Mouse (Mus musculus) CH12.LX (cell line): Measurements from ENCODE around the gene Coq10b. TPM values are rescaled to one million over a fixed set of nuclear protein-coding genes. Genes with fewer than 3 reads are reported as not detected.
A peak's percentile ranks its signal among the peaks of the same experiment; 100 is the strongest.

Source experiments
- DNase-seq: peaks from one replicate; pipeline ENCODE4 v3.0.0-alpha.2; 2013; ENCODE audit errors: extremely low read depth
- H3K27ac ChIP-seq: 2 replicates; pipeline ENCODE4 v1.5.1; 2012; ENCODE audit warnings: low read depth, mild to moderate bottlenecking, control low read depth, moderate library complexity; ENCODE audit not compliant: insufficient read depth
- H3K27me3 ChIP-seq: replicated peaks from 2 replicates; pipeline ENCODE3; 2012; ENCODE audit warnings: inconsistent platforms
- H3K36me3 ChIP-seq, 2 experiments: replicated peaks in 1 of 2; 2 replicates each; pipeline versions ENCODE3 to v1.6.1; 2012; ENCODE audit warnings: inconsistent platforms in 1 of 2, low read length in 1 of 2, mild to moderate bottlenecking in 1 of 2, mixed read lengths in 1 of 2, moderate library complexity in 1 of 2; ENCODE audit not compliant: control insufficient read depth in 1 of 2, insufficient read depth in 1 of 2
- H3K4me1 ChIP-seq, 2 experiments: 2 replicates each; pipeline ENCODE4 v1.6.1; 2012; ENCODE audit warnings: inconsistent platforms in 1 of 2, moderate library complexity in 1 of 2; ENCODE audit not compliant: insufficient read depth in 2 of 2, control insufficient read depth in 1 of 2
- H3K4me2 ChIP-seq: 2 replicates; pipeline ENCODE4 v1.6.1; 2012; ENCODE audit warnings: low read depth, mild to moderate bottlenecking, control low read depth; ENCODE audit not compliant: poor library complexity, insufficient read depth, severe bottlenecking
- H3K4me3 ChIP-seq, 3 experiments: fragments of 150-350 bp in 1 of 3; sonication (generic) in 1 of 3; replicated peaks in 1 of 3; 2 replicates each; pipeline versions ENCODE3 to v1.5.1; 2011 to 2012; ENCODE audit warnings: low read depth in 2 of 3, low read length in 2 of 3, mild to moderate bottlenecking in 2 of 3, moderate library complexity in 2 of 3, control low read depth in 1 of 3, improper control_type of control experiment in 1 of 3, inconsistent platforms in 1 of 3, mixed read lengths in 1 of 3; ENCODE audit not compliant: poor library complexity in 1 of 3
- H3K79me2 ChIP-seq: replicated peaks from 2 replicates; pipeline ENCODE4 v1.6.1; 2012; ENCODE audit warnings: mild to moderate bottlenecking, moderate library complexity; ENCODE audit not compliant: control insufficient read depth, poor library complexity, insufficient read depth, severe bottlenecking; ENCODE audit errors: extremely low read depth
- H3K9ac ChIP-seq: 2 replicates; pipeline ENCODE4 v1.6.1; 2012; ENCODE audit warnings: low read depth, mild to moderate bottlenecking, control low read depth, moderate library complexity; ENCODE audit not compliant: insufficient read depth
- H3K9me3 ChIP-seq: replicated peaks from 2 replicates; pipeline ENCODE3; 2012; ENCODE audit warnings: low read length, inconsistent platforms, mixed read lengths
- E2F4 ChIP-seq: IDR thresholded peaks from 2 replicates; pipeline ENCODE4 v1.6.1; 2011; ENCODE audit warnings: low read depth, low read length, improper control_type of control experiment; ENCODE audit not compliant: insufficient replicate concordance
- EP300 ChIP-seq: IDR thresholded peaks from 2 replicates; pipeline ENCODE4 v1.6.1; 2011; ENCODE audit warnings: low read length, improper control_type of control experiment
- GABPA ChIP-seq: IDR thresholded peaks from 2 replicates; pipeline ENCODE4 v1.6.1; 2012; ENCODE audit warnings: low read depth, low read length, improper control_type of control experiment, inconsistent platforms; ENCODE audit not compliant: insufficient replicate concordance
- HCFC1 ChIP-seq: IDR thresholded peaks from 2 replicates; pipeline ENCODE4 v1.6.1; 2012; ENCODE audit warnings: low read depth, mild to moderate bottlenecking, inconsistent platforms, low read length, improper control_type of control experiment
- JUN ChIP-seq: IDR thresholded peaks from 2 replicates; pipeline ENCODE4 v1.6.1; 2011; ENCODE audit warnings: low read depth, mild to moderate bottlenecking, low read length, improper control_type of control experiment, moderate library complexity; ENCODE audit not compliant: insufficient read depth
- JUND ChIP-seq: conservative IDR thresholded peaks from 2 replicates; pipeline ENCODE4 v1.6.1; 2011; ENCODE audit warnings: low read depth, low read length, improper control_type of control experiment
- MEF2A ChIP-seq: IDR thresholded peaks from 2 replicates; pipeline ENCODE4 v1.6.1; 2014; ENCODE audit warnings: low read depth, mild to moderate bottlenecking, inconsistent platforms, low read length, improper control_type of control experiment, borderline replicate concordance
- MXI1 ChIP-seq: IDR thresholded peaks from 2 replicates; pipeline ENCODE4 v1.6.1; 2011; ENCODE audit warnings: mild to moderate bottlenecking, low read depth, low read length, improper control_type of control experiment
- NRF1 ChIP-seq: IDR thresholded peaks from 2 replicates; pipeline ENCODE4 v1.6.1; 2014; ENCODE audit warnings: low read depth, mild to moderate bottlenecking, inconsistent platforms, low read length, improper control_type of control experiment, moderate library complexity
- POLR2AphosphoS2 ChIP-seq: IDR thresholded peaks from 2 replicates; pipeline ENCODE4 v1.6.1; 2011; ENCODE audit warnings: low read depth, low read length, improper control_type of control experiment
- RAD21 ChIP-seq: IDR thresholded peaks from 2 replicates; pipeline ENCODE4 v1.6.1; 2011; ENCODE audit warnings: low read depth, mild to moderate bottlenecking, low read length, improper control_type of control experiment, moderate library complexity
- RCOR1 ChIP-seq: conservative IDR thresholded peaks from 2 replicates; pipeline ENCODE4 v1.6.1; 2012; ENCODE audit warnings: low read depth, mild to moderate bottlenecking, inconsistent platforms, low read length, improper control_type of control experiment
- SMC3 ChIP-seq: IDR thresholded peaks from 2 replicates; pipeline ENCODE4 v1.6.1; 2011; ENCODE audit warnings: low read depth, low read length, improper control_type of control experiment
- TCF12 ChIP-seq: IDR thresholded peaks from 2 replicates; pipeline ENCODE4 v1.6.1; 2014; ENCODE audit warnings: low read depth, mild to moderate bottlenecking, inconsistent platforms, low read length, improper control_type of control experiment
- ZC3H11A ChIP-seq: IDR thresholded peaks from 2 replicates; pipeline ENCODE4 v1.6.1; 2012; ENCODE audit warnings: low read depth, mild to moderate bottlenecking, inconsistent platforms, low read length, improper control_type of control experiment
- ZKSCAN1 ChIP-seq: IDR thresholded peaks from 2 replicates; pipeline ENCODE4 v1.6.1; 2012; ENCODE audit warnings: low read depth, inconsistent platforms, low read length, improper control_type of control experiment, borderline replicate concordance
- ZMIZ1 ChIP-seq: IDR thresholded peaks from 2 replicates; pipeline ENCODE4 v1.6.1; 2012; ENCODE audit warnings: low read depth, mild to moderate bottlenecking, inconsistent platforms, low read length, improper control_type of control experiment
- dilution Hi-C: fragments of 300-500 bp; cut with MboI; formaldehyde crosslinking; loops from 2 replicates; pipeline ENCODE4 v1.14.3; 2020; ENCODE audit warnings: low sequenced_read_pairs; ENCODE audit not compliant: extremely low pct_unique_long_range_greater_than_20kb, extremely low pct_ligation_motif_present
- in situ Hi-C: fragments of 300-500 bp; cut with MboI; formaldehyde crosslinking; loops from 3 replicates; pipeline ENCODE4 v1.14.3; 2019; ENCODE audit warnings: low sequenced_read_pairs, low pct_ligation_motif_present, low pct_unique_long_range_greater_than_20kb, mixed read lengths
- polyA plus RNA-seq: library from polyadenylated mRNA; unstranded; fragments of >175 nt; gene quantifications from 2 replicates; pipeline ENCODE4 v1.2.1, GENCODE M21; 2012; ENCODE audit warnings: low read depth; ENCODE audit not compliant: insufficient read length
- total RNA-seq, 2 experiments: library from RNA; depleted of rRNA; stranded (reverse); fragments of 300-350 nt in 1 of 2; fragments of >200 nt in 1 of 2; gene quantifications; 2 replicates each; pipeline ENCODE4 v1.2.3; 2012 to 2014

Coq10b gene
- total and polyA plus RNA-seq, 3 experiments, result 3.0 to 14.4 (median 7.0) TPM

GRCm38 (mm10) chr1:55092469-55092868 lies 39.9 kb downstream of the Coq10b start:
- in situ Hi-C loops (no loop called here), dilution Hi-C loops (no loop called here)
- Histone ChIP-seq H3K36me3 (peaks cover 13 to 37% of the 10 kb centered on the region in 2 experiments), H3K4me1 (peaks cover 2 to 24% of the 10 kb centered on the region in 2 experiments; a peak in 3 of 4 replicates), H3K27ac (no peak overlapping the region), H3K9me3 (no peaks in the 10 kb centered on the region), H3K4me2 (no peak overlapping the region), H3K79me2 (peaks cover 22% of the 10 kb centered on the region), H3K27me3 (no peaks in the 10 kb centered on the region), H3K9ac (no peak overlapping the region)
- no peak for DNase-seq
- TF ChIP-seq POLR2AphosphoS2 (peak; percentile 25; the same call in 1 of the 2 replicates), GABPA (no peak)
- TF ChIP-seq, all 38 proteins: peak for 1
- H3K4me3 ChIP-seq, result no peak overlapping the region

DNA sequence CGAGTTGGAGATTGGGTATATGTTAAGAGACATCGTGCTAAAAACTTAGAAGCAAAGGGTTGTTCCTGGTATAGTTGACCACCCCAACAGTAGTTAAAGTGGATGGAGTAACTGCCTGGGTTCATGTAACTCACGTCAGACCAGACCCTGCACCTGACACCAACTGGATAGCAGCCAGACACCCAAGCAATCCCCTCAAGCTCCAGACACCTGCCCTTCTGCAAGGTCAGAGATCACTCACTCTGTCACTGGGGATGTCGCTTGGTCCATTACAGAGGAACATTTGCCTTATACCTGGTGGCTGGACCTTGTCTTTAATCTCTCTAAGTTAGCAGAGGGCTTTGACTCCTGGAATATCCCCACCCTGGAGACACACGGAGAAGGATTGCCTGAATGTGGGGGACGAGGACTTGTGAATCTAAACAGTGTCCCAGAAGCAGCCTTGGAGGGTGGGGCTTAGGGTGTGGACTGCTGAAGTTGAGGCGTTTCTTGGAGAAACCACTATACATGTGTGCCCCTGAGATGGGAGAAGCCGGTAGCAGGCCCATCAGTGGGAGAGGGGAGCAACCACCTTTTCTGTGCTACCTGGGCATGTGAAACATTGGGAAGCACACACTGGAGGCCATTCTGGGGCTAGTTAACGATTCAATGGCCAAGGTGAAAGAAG lies 54.5 kb downstream of the Coq10b start:
- H3K27me3 ChIP-seq, result no peaks in the 10 kb centered on the region
- H3K4me3 ChIP-seq, result no peak overlapping the region
- no peak overlapping the region for H3K9ac ChIP-seq
- no peak for DNase-seq
- no peak for TF ChIP-seq RCOR1
- no peak for TF ChIP-seq MEF2A
- no peak for TF ChIP-seq RAD21
- no peak for TF ChIP-seq E2F4
- no peak for TF ChIP-seq ZMIZ1
- no peak for TF ChIP-seq TCF12
- no peak for TF ChIP-seq ZC3H11A
- no peak for TF ChIP-seq GABPA
- TF ChIP-seq JUND, result no peak
- no peak for TF ChIP-seq HCFC1
- H3K4me2 ChIP-seq, result no peak overlapping the region
- no peaks in the 10 kb centered on the region for H3K36me3 ChIP-seq
- no peak overlapping the region for H3K27ac ChIP-seq
- H3K4me1 ChIP-seq, result peaks cover 3 to 6% of the 10 kb centered on the region in 2 experiments; a peak in 2 of 4 replicates
- in situ Hi-C loops, result no loop called here
- H3K9me3 ChIP-seq, result peaks cover 4% of the 10 kb centered on the region
- H3K79me2 ChIP-seq, result no peaks in the 10 kb centered on the region
- dilution Hi-C loops, result no loop called here

DNA sequence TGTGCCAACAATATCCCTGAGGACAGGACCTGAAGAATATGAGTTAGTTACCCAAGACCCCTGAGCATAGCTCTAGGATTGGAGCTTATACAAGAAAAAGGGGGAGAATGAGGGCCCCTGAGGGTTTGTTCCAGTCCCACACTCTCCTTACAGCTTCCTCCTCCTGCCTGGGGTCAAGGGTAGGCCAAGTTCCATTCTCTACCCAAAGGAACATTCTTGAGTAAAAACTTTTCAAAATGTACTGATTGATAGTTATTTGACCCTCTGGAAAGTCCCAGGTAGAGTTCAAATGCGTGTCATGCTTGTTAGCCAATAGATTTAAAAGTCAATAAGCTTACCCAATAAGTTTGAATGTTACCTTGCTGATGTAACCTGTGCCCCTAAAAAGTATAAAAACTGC lies 55.1 kb downstream of the Coq10b start:
- DNase-seq, result no peak
- no peaks in the 10 kb centered on the region for H3K27me3 ChIP-seq
- peaks cover 3 to 6% of the 10 kb centered on the region in 2 experiments; a peak in 2 of 4 replicates for H3K4me1 ChIP-seq
- in situ Hi-C loops (no loop called here), dilution Hi-C loops (no loop called here)
- TF ChIP-seq MXI1, result no peak
- no peak for TF ChIP-seq ZKSCAN1
- no peak for TF ChIP-seq SMC3
- no peak for TF ChIP-seq GABPA
- no peak for TF ChIP-seq NRF1
- TF ChIP-seq POLR2AphosphoS2, result no peak
- TF ChIP-seq JUN, result no peak
- TF ChIP-seq EP300, result no peak
- no peak overlapping the region for H3K27ac ChIP-seq
- no peaks in the 10 kb centered on the region for H3K36me3 ChIP-seq
- H3K9me3 ChIP-seq, result peaks cover 4% of the 10 kb centered on the region
- no peaks in the 10 kb centered on the region for H3K79me2 ChIP-seq
- H3K4me2 ChIP-seq, result no peak overlapping the region
- no peak overlapping the region for H3K9ac ChIP-seq
- H3K4me3 ChIP-seq, result no peak overlapping the region
